Mouse (Mus musculus) midbrain, embryonic 16.5 days (tissue): ENCODE measurements around the gene Nufip2. TPM values are rescaled to one million over a fixed set of nuclear protein-coding genes. Genes with fewer than 3 reads are reported as not detected.
"Not testable (repeated sequence)": the region's sequence is repeated elsewhere in the genome, so short reads cannot be mapped to it uniquely, and the experiment has no call there.

Experiments
- ATAC-seq: fragments of 200-750 bp; cut with Nextera tagmentation; 2 replicates; pipeline ENCODE4 v1.8.0; 2017; ENCODE audit warnings: moderate TSS enrichment
- H3K27ac ChIP-seq: fragments of 300-500 bp; sonication (generic); 2 replicates; pipeline ENCODE4 v1.5.1; 2014; ENCODE audit warnings: mild to moderate bottlenecking, low read length, mixed read lengths
- H3K27me3 ChIP-seq: fragments of 300-500 bp; sonication (generic); 2 replicates; pipeline ENCODE4 v1.6.1; 2014; ENCODE audit warnings: low read depth, low read length, mixed read lengths; ENCODE audit not compliant: control insufficient read depth, insufficient read depth
- H3K36me3 ChIP-seq: fragments of 300-500 bp; sonication (generic); 2 replicates; pipeline ENCODE4 v1.6.1; 2014; ENCODE audit warnings: mild to moderate bottlenecking, low read length, moderate library complexity, mixed read lengths; ENCODE audit not compliant: control insufficient read depth, insufficient read depth
- H3K4me1 ChIP-seq: fragments of 300-500 bp; sonication (generic); 2 replicates; pipeline ENCODE4 v1.6.1; 2014; ENCODE audit warnings: mild to moderate bottlenecking, low read length, mixed read lengths; ENCODE audit not compliant: control insufficient read depth, insufficient read depth
- H3K4me2 ChIP-seq: fragments of 300-500 bp; sonication (generic); 2 replicates; pipeline ENCODE4 v1.6.1; 2014; ENCODE audit warnings: mild to moderate bottlenecking, low read length, mixed read lengths
- H3K4me3 ChIP-seq: fragments of 300-500 bp; sonication (generic); 2 replicates; pipeline ENCODE4 v1.5.1; 2014; ENCODE audit warnings: low read depth, mild to moderate bottlenecking, low read length, moderate library complexity, mixed read lengths
- H3K9ac ChIP-seq: fragments of 300-500 bp; sonication (generic); 2 replicates; pipeline ENCODE4 v1.6.1; 2014; ENCODE audit warnings: low read depth, low read length, mixed read lengths
- H3K9me3 ChIP-seq: fragments of 300-500 bp; sonication (generic); replicated peaks from 2 replicates; pipeline ENCODE4 v1.6.1; 2014; ENCODE audit warnings: mild to moderate bottlenecking, low read length, mixed read lengths; ENCODE audit not compliant: control insufficient read depth, poor library complexity, severe bottlenecking
- WGBS: fragments of 180-500 bp; shearing (Covaris S2); extraction: QIAGEN DNeasy Blood & Tissue Kit; methylation state at CpG from one replicate; pipeline ENCODE4 v1.1.7; 2014; 5-methylcytosine and 5-hydroxymethylcytosine counted together
- polyA plus RNA-seq: library from polyadenylated mRNA; unstranded; fragments of >200 nt; fragmentation: Nextera tagmentation; extraction: Ambion mirVana; gene quantifications from 2 replicates; pipeline ENCODE4 v1.2.1, GENCODE M21; 2015

Gene Nufip2
- polyA plus RNA-seq, 1 experiment from 2014 or later = 3.2 TPM

DNA sequence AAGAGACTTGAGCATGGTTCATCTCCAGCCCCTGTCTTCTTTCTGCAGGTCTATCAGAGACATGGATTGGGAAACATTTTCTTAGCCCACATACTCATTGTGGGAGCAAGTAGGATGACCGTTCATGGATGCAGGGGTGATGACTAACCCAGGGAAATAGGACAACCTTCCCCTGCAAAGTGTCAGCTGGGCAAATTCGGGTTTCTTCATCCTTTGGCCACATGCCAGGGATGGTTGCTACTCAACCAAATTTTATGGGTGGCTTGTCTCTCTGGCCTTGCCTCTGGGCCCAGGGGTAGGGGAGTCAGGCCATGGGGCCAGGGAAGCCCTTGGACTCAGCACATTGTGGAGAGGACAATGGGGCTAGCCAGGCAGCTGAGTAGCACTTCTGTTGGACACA lies 42.6 kb downstream of the Nufip2 start:
- no peak for ATAC-seq
- WGBS = 51% methylated on average over 2 of the region's 2 CpGs

DNA sequence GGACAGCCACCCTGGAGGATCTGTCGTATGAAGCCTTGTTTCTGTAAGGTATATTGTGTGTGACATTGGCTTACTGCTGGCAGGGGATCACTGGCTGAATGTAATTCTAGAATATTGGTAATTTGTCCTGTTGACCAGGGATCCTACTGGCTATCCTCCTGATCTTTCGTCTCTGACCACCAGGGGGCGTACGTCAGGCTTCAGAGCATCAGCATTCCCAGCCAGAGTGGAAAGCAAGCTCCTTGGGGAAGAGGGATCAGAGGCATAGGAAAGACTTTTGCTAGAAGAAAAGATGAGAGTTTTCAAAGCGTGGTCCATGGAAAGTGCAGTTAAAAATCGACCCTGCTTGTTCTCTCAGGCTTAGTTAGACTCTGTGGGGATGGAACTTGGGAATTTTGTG lies 51.3 kb downstream of the Nufip2 start:
- no peak overlapping the region for H3K4me3 ChIP-seq
- 0 out of 2 replicates have a peak, but pooled peaks cover 2% of the 10 kb centered on the region for H3K4me1 ChIP-seq
- no peak overlapping the region for H3K27ac ChIP-seq
- no peaks in the 10 kb centered on the region for H3K27me3 ChIP-seq
- no peaks in the 10 kb centered on the region for H3K9me3 ChIP-seq
- H3K4me2 ChIP-seq = no peak overlapping the region
- 1% methylated on average over 6 of the region's 6 CpGs for WGBS
- no peak for ATAC-seq
- no peaks in the 10 kb centered on the region for H3K36me3 ChIP-seq
- no peak overlapping the region for H3K9ac ChIP-seq

More for the DNA sequence above, 42.6 kb downstream of the Nufip2 start:
- H3K36me3 ChIP-seq = no peaks in the 10 kb centered on the region
- H3K4me1 ChIP-seq = no peaks in the 10 kb centered on the region
- H3K4me2 ChIP-seq = no peak overlapping the region
- no peaks in the 10 kb centered on the region for H3K27me3 ChIP-seq
- no peaks in the 10 kb centered on the region; the same call in 1 of the 2 replicates for H3K9me3 ChIP-seq
- no peak overlapping the region for H3K27ac ChIP-seq
- H3K9ac ChIP-seq = no peak overlapping the region
- no peak overlapping the region for H3K4me3 ChIP-seq

DNA sequence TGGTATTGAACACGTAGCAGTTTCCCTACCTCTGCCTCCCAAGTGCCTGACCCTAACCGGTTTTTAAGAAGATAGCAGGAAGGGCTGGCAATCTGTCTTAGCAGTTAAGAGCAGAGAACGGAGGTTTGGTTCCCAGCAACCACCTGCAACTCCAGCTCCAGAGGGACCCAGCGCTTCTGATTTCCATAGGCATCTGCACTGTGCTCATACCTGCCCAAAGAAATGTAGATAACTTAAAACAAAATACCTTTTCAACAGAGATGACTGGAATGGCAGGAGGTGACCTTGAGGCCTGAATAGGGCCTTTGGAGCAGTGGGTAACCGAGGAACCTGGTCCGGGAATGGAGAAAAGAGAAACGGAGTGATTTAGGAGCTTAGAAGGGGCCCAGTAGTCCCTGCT lies 52.6 kb downstream of the Nufip2 start:
- no peak for ATAC-seq
- H3K9ac ChIP-seq = no peak overlapping the region
- H3K9me3 ChIP-seq = no peaks in the 10 kb centered on the region
- no peak overlapping the region for H3K4me3 ChIP-seq
- no peak overlapping the region for H3K27ac ChIP-seq
- no peaks in the 10 kb centered on the region for H3K36me3 ChIP-seq
- H3K4me1 ChIP-seq = 0 out of 2 replicates have a peak, but pooled peaks cover 2% of the 10 kb centered on the region
- 46% methylated on average over 7 of the region's 7 CpGs for WGBS
- no peak overlapping the region for H3K4me2 ChIP-seq
- no peaks in the 10 kb centered on the region for H3K27me3 ChIP-seq

DNA sequence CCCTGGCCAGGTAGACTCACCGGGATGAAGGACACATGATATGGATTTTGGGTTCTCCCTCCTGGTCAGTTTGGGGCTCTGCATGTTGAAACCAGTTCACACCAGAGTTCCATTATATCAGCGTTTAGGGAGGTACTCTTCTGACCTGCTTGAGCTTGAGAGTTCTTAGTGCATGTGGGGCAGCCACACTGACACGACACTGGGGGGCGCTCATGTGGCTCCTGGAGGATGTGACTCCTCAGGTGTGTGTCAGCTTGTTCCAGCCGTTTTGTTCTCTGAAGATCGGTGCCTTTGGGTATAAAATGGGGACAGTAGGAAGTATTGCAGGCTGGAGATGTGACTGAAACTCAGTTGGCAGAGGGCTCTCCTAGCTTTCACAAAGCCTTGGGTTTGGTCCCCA lies 58.0 kb downstream of the Nufip2 start:
- 41% methylated on average over 6 of the region's 6 CpGs for WGBS
- Histone ChIP-seq H3K36me3 (no peaks in the 10 kb centered on the region), H3K4me2 (no peak overlapping the region), H3K9me3 (no peaks in the 10 kb centered on the region), H3K9ac (no peak overlapping the region), H3K27ac (no peak overlapping the region), H3K27me3 (no peaks in the 10 kb centered on the region), H3K4me1 (no peaks in the 10 kb centered on the region), H3K4me3 (no peak overlapping the region)
- no peak for ATAC-seq

DNA sequence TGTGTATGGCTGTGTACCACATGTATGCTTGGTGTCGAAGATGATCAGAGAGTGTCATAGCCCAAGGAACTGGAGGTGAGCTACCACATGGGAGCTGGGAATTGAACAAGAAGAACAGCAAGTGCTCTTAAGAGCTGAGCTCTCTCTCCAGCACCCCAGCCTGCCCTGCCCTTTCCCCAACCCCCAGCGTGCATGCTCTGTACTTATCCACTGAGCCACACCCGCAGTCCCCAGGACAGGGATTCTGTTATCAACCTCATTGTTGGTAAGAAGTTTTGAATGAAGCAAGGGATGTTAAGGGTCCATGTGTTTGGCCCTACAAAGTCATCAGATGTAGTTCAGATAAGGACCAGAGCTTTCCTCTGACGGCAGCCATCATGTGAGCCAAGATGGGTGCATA lies 60.7 kb downstream of the Nufip2 start:
- Histone ChIP-seq H3K36me3 (no peaks in the 10 kb centered on the region), H3K9ac (no peak overlapping the region), H3K4me3 (no peak overlapping the region), H3K4me2 (no peak overlapping the region), H3K27me3 (no peaks in the 10 kb centered on the region), H3K27ac (no peak overlapping the region), H3K4me1 (no peaks in the 10 kb centered on the region), H3K9me3 (no peaks in the 10 kb centered on the region)
- 96% methylated on average over 4 of the region's 4 CpGs for WGBS
- ATAC-seq = no peak

DNA sequence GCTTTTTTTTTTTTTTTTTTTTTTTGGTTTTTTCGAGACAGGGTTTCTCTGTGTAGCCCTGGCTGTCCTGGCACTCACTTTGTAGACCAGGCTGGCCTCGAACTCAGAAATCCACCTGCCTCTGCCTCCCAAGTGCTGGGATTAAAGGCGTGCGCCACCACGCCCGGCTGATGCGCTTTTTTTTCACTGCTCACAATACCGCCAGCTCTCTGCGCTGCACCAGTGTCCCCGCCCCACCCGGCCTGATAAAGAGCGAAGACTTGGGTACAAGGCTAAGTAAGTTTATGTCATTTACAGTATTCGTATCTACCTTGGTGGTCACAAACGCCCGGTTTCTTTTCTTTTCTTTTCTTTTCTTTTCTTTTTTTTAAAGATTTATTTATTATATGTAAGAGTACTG lies 61.1 kb downstream of the Nufip2 start:
- not testable (repeated sequence) for H3K9me3 ChIP-seq, H3K4me2 ChIP-seq, H3K27ac ChIP-seq, ATAC-seq, H3K36me3 ChIP-seq, H3K27me3 ChIP-seq, H3K9ac ChIP-seq, H3K4me3 ChIP-seq, H3K4me1 ChIP-seq
- WGBS = 96% methylated on average over 13 of the region's 15 CpGs

DNA sequence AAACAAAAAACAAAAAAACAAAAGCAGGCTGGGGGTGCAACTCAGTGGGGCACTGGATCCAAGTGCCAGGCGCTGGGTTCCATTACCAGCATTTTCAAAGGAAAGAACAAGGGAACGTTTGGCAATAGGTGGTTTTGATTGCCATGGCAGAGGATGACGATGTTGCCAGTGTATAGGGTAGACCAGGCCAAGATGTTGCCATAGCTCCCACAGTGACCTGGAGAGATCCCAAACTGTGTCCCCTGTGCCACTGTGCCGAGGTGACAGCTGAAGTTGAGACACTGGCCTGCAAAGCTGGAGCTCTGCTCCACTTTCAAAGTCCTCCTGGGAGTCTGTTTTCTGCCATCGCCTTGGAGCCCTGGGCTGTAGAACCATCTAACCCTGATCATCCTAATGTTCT lies 63.0 kb downstream of the Nufip2 start:
- Histone ChIP-seq H3K27ac (no peak overlapping the region), H3K36me3 (no peaks in the 10 kb centered on the region), H3K27me3 (no peaks in the 10 kb centered on the region), H3K9me3 (no peaks in the 10 kb centered on the region), H3K4me1 (no peaks in the 10 kb centered on the region), H3K4me2 (no peak overlapping the region), H3K9ac (no peak overlapping the region), H3K4me3 (no peak overlapping the region)
- 77% methylated on average over 5 of the region's 5 CpGs for WGBS
- ATAC-seq = no peak

DNA sequence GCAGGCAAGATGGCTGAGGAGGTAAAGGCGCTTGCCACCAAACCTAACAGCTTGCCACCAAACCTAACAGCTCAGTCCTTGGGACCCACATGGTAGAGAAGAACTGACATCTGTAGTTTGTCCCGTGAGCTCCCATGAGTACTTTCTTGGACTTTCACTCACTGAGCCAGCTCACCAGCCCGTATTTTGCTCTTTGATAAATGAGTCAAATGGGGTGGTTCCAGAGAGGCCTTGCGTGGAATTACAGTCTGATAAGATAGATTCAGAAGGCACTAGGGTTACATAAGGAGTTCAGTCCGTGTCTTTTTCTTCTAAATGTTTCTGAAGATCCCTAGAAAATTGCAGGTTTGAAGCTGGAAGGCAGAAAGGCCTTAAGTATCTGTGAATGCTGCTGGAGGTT lies 66.6 kb downstream of the Nufip2 start:
- WGBS = 83% methylated on average over 5 of the region's 5 CpGs
- Histone ChIP-seq H3K9me3 (no peaks in the 10 kb centered on the region), H3K9ac (no peak overlapping the region), H3K4me3 (no peak overlapping the region), H3K4me2 (no peak overlapping the region), H3K36me3 (no peaks in the 10 kb centered on the region), H3K4me1 (no peaks in the 10 kb centered on the region), H3K27ac (no peak overlapping the region), H3K27me3 (no peaks in the 10 kb centered on the region)
- ATAC-seq = no peak

DNA sequence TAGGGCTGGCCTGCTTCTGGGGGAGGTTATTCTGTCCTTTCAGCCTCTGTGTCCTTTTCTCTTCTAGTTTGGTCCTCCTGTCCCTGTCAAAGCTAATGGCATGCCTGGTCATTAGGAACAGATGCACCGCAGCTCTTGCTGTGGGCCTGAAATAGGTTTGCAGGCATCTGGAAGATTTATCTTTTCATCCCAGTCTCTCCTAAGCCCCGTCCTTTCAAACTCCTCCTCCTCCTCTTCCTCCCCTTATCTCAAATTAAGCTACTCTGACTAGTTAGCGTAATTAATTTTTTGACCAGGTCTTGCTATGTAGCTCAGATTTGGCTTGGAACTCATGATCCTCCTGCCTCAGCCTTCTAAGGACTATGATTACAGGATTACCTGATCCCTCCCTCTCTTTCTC lies 67.5 kb downstream of the Nufip2 start:
- Histone ChIP-seq H3K4me1 (no peaks in the 10 kb centered on the region), H3K9ac (no peak overlapping the region), H3K27me3 (no peaks in the 10 kb centered on the region), H3K36me3 (no peaks in the 10 kb centered on the region), H3K4me2 (no peak overlapping the region), H3K4me3 (no peak overlapping the region), H3K9me3 (no peaks in the 10 kb centered on the region), H3K27ac (no peak overlapping the region)
- WGBS = 79% methylated on average over 3 of the region's 3 CpGs
- ATAC-seq = no peak

DNA sequence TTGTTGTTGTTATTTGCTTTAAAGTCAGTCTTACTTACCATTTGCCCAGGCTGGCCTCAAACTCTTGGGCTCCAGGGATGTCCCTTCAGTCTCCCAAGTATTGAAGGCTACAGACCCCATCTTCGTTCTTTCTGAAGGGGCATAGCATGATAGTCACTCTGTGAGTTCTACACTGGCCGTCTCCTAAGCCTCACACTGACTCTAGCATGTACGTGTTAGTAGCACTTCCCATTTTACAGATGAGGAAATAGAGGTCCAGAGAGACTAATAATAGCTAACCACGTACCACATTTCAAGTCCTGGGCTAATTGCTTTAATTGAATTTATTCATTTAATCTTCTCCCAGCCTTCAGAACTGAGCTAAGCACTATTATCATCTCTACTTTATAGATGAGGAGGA lies 74.1 kb downstream of the Nufip2 start:
- Histone ChIP-seq H3K4me1 (peaks cover 14% of the 10 kb centered on the region), H3K9ac (no peak overlapping the region), H3K4me3 (no peak overlapping the region), H3K36me3 (no peaks in the 10 kb centered on the region), H3K9me3 (no peaks in the 10 kb centered on the region), H3K27me3 (no peaks in the 10 kb centered on the region), H3K27ac (no peak overlapping the region), H3K4me2 (no peak overlapping the region)
- ATAC-seq = no peak
- WGBS = 84% methylated on average over 4 of the region's 4 CpGs
